In genomic region chr8:105811543-105811942, GRCm38 (mm10) we compare ENCODE assay signal across 17 mouse cellular contexts. TPM values are rescaled to one million over a fixed set of nuclear protein-coding genes. Genes with fewer than 3 reads are reported as not detected.
DNase-seq lines count a peak whose midpoint lies in the region; ATAC-seq and TF ChIP-seq lines count a peak whose summit lies in the region.
"Had no signal": no experiment of that assay in that cellular context is flagged by ENCODE, and none has a peak within 500 bp of the region (broad histone marks: within the 10 kb centered on the region; RNA-seq: fewer than 3 reads in every experiment).

No protein-coding gene starts in this region.

- H3K4me2 ChIP-seq in liver, embryonic 16.5 days (ENCODE audit: low read depth, low read length) = peak overlapping the region; percentile 49
- H3K4me2 ChIP-seq in hindbrain, embryonic 14.5 days (replicated peaks) = no peak overlapping the region
- H3K4me2 ChIP-seq: limb, embryonic 15.5 days; neural tube, embryonic 13.5 days had no signal

- H3K36me3 ChIP-seq in liver, embryonic 16.5 days (ENCODE audit: control insufficient read depth, insufficient read depth) = peaks cover 67% of the 10 kb centered on the region
- H3K36me3 ChIP-seq in hindbrain, embryonic 14.5 days (replicated peaks; ENCODE audit: control insufficient read depth, insufficient read depth) = peaks cover 15% of the 10 kb centered on the region

- H3K4me1 ChIP-seq in liver, embryonic 16.5 days (ENCODE audit: control insufficient read depth, low read depth, low read length) = peaks cover 83% of the 10 kb centered on the region
- H3K4me1 ChIP-seq in hindbrain, embryonic 14.5 days (replicated peaks; ENCODE audit: control insufficient read depth, insufficient read depth, low read length) = no peaks in the 10 kb centered on the region

- no peak overlapping the region for H3K4me3 ChIP-seq in gastrocnemius, adult 2 months
- H3K4me3 ChIP-seq in liver, embryonic 16.5 days (ENCODE audit: low read depth, low read length) = peak overlapping the region; percentile 25
- no peak overlapping the region for H3K4me3 ChIP-seq in hindbrain, embryonic 14.5 days (replicated peaks; ENCODE audit: low read length)
- H3K4me3 ChIP-seq: heart, embryonic 10.5 days; limb, embryonic 15.5 days; neural tube, embryonic 13.5 days had no signal

- DNase-seq in gastrocnemius, adult 2 months = no peak
- no peak for DNase-seq in gastrocnemius, postnatal 25 days
- DNase-seq in A20 (ENCODE audit: low read depth, low spot score) = peak; percentile 16
- no peak for DNase-seq in ovary, postnatal 14 days (ENCODE audit: low spot score)
- no peak for DNase-seq in hindbrain, embryonic 14.5 days (ENCODE audit: low spot score)
- DNase-seq in gastrocnemius, adult 18-20 months (ENCODE audit: low spot score) = no peak
- DNase-seq: adrenal gland, postnatal 25 days; gastrocnemius, postnatal 14 days; heart, postnatal 4 days; lung, postnatal 4 days; retina, postnatal 1 day had no signal

- H3K27me3 ChIP-seq in liver, embryonic 16.5 days (ENCODE audit: control insufficient read depth, insufficient read depth, low read depth, low read length) = no peaks in the 10 kb centered on the region
- H3K27me3 ChIP-seq in hindbrain, embryonic 14.5 days (ENCODE audit: control insufficient read depth, insufficient read depth, low read length) = no peaks in the 10 kb centered on the region
- H3K27me3 ChIP-seq: limb, embryonic 15.5 days; neural tube, embryonic 13.5 days had no signal

- TF ChIP-seq CTCF in gastrocnemius, adult 2 months (IDR thresholded peaks at IDR 0.05) = no peak

- peak overlapping the region; percentile 73 for H3K27ac ChIP-seq in gastrocnemius, adult 2 months
- peak overlapping the region; percentile 51 for H3K27ac ChIP-seq in liver, embryonic 16.5 days (ENCODE audit: low read length)
- H3K27ac ChIP-seq in hindbrain, embryonic 14.5 days = no peak overlapping the region
- H3K27ac ChIP-seq: heart, embryonic 10.5 days; limb, embryonic 15.5 days; neural tube, embryonic 13.5 days had no signal

- peak; percentile 7 for ATAC-seq in activated CD4-positive, CD25-positive, alpha-beta regulatory T cell, adult 4 months
- ATAC-seq in liver, embryonic 16.5 days (ENCODE audit: low read depth) = no peak
- no peak for ATAC-seq in hindbrain, embryonic 14.5 days (ENCODE audit: low FRiP score)

- 34% methylated on average over 3 of the region's 3 CpGs for WGBS in liver, embryonic 16.5 days (ENCODE audit: insufficient replicate concordance)
- WGBS in hindbrain, embryonic 14.5 days = 81% methylated on average over 3 of the region's 3 CpGs

- H3K9me3 ChIP-seq in liver, embryonic 16.5 days (replicated peaks; ENCODE audit: control insufficient read depth, low read length) = no peaks in the 10 kb centered on the region
- H3K9me3 ChIP-seq in hindbrain, embryonic 14.5 days (ENCODE audit: control insufficient read depth, low read length) = no peaks in the 10 kb centered on the region
- H3K9me3 ChIP-seq: G1E; heart, embryonic 10.5 days; limb, embryonic 15.5 days; neural tube, embryonic 13.5 days had no signal

- intact Hi-C loops in gastrocnemius, adult 2 months (cut with DNase I) = no loop called here

- peak overlapping the region; percentile 29 for H3K9ac ChIP-seq in liver, embryonic 16.5 days (ENCODE audit: low read depth, low read length)
- no peak overlapping the region for H3K9ac ChIP-seq in hindbrain, embryonic 14.5 days
- H3K9ac ChIP-seq: limb, embryonic 15.5 days; neural tube, embryonic 13.5 days had no signal

RNA-seq across cellular contexts. Expression of gene Ranbp10, which starts 15.6 kb away (rescaled TPM):
- total RNA-seq in gastrocnemius, adult 2 months (2021) = 10 to 100 TPM; 23.0 to 24.3 TPM
- total RNA-seq in gastrocnemius, postnatal 25 days (2021) = 10 to 100 TPM; 14.6 to 20.5 TPM
- 1 to 10 TPM; 6.6 to 7.0 TPM for polyA plus RNA-seq in activated CD4-positive, CD25-positive, alpha-beta regulatory T cell, adult 4 months (2017; shearing (Covaris generic))
- 44.3 and 50.1 TPM in 2 replicates for polyA plus RNA-seq in liver, embryonic 16.5 days (2015; fragmentation: Nextera tagmentation; extraction: Ambion mirVana)
- 9.1 and 10.4 TPM in 2 replicates for polyA plus RNA-seq in hindbrain, embryonic 14.5 days (2014; fragmentation: Nextera tagmentation; extraction: Ambion mirVana)
- total RNA-seq in gastrocnemius, adult 18-20 months (2021) = 10 to 100 TPM; 25.6 to 27.4 TPM

RNA-seq across cellular contexts. Expression of gene Tsnaxip1, which starts 16.0 kb away (rescaled TPM):
- total RNA-seq in gastrocnemius, adult 2 months (2021) = not detected
- not detected for total RNA-seq in gastrocnemius, postnatal 25 days (2021)
- not detected for polyA plus RNA-seq in activated CD4-positive, CD25-positive, alpha-beta regulatory T cell, adult 4 months (2017; shearing (Covaris generic))
- polyA plus RNA-seq in liver, embryonic 16.5 days (2015; fragmentation: Nextera tagmentation; extraction: Ambion mirVana) = 0.07 TPM in 2 replicates
- 0.64 and 1.4 TPM in 2 replicates for polyA plus RNA-seq in hindbrain, embryonic 14.5 days (2014; fragmentation: Nextera tagmentation; extraction: Ambion mirVana)
- not detected for total RNA-seq in gastrocnemius, adult 18-20 months (2021)
- total RNA-seq: adrenal gland, postnatal 25 days; gastrocnemius, postnatal 14 days; heart, postnatal 4 days had no signal
- polyA plus RNA-seq: G1E had no signal

RNA-seq across cellular contexts. Expression of gene Cenpt, which starts 41.5 kb away (rescaled TPM):
- total RNA-seq in gastrocnemius, adult 2 months (2021) = 1 to 10 TPM; 1.0 to 1.8 TPM
- total RNA-seq in gastrocnemius, postnatal 25 days (2021) = 1 to 10 TPM; 1.2 to 1.7 TPM
- polyA plus RNA-seq in activated CD4-positive, CD25-positive, alpha-beta regulatory T cell, adult 4 months (2017; shearing (Covaris generic)) = 10 to 100 TPM; 16.1 to 18.6 TPM
- polyA plus RNA-seq in liver, embryonic 16.5 days (2015; fragmentation: Nextera tagmentation; extraction: Ambion mirVana) = 19.1 and 20.5 TPM in 2 replicates
- 46.3 and 51.7 TPM in 2 replicates for polyA plus RNA-seq in hindbrain, embryonic 14.5 days (2014; fragmentation: Nextera tagmentation; extraction: Ambion mirVana)
- under 1 TPM; 0.93 to 0.98 TPM for total RNA-seq in gastrocnemius, adult 18-20 months (2021)

RNA-seq across cellular contexts. Expression of gene Thap11, which starts 43.4 kb away (rescaled TPM):
- 10 to 100 TPM; 21.9 to 25.0 TPM for total RNA-seq in gastrocnemius, adult 2 months (2021)
- total RNA-seq in gastrocnemius, postnatal 25 days (2021) = 10 to 100 TPM; 19.3 to 19.5 TPM
- polyA plus RNA-seq in activated CD4-positive, CD25-positive, alpha-beta regulatory T cell, adult 4 months (2017; shearing (Covaris generic)) = 1 to 10 TPM; 7.0 to 7.4 TPM
- 25.4 and 26.4 TPM in 2 replicates for polyA plus RNA-seq in liver, embryonic 16.5 days (2015; fragmentation: Nextera tagmentation; extraction: Ambion mirVana)
- 46.2 and 51.2 TPM in 2 replicates for polyA plus RNA-seq in hindbrain, embryonic 14.5 days (2014; fragmentation: Nextera tagmentation; extraction: Ambion mirVana)
- total RNA-seq in gastrocnemius, adult 18-20 months (2021) = 10 to 100 TPM; 21.9 to 22.0 TPM

RNA-seq across cellular contexts. Expression of gene Nutf2, which starts 48.8 kb away (rescaled TPM):
- total RNA-seq in gastrocnemius, adult 2 months (2021) = 10 to 100 TPM; 39.2 to 43.4 TPM
- total RNA-seq in gastrocnemius, postnatal 25 days (2021) = 10 to 100 TPM; 47.7 to 79.5 TPM
- 100 to 1,000 TPM in 1 of 2 experiments, 1 to 10 TPM in 1; 5.1 to 101 TPM for polyA plus RNA-seq in activated CD4-positive, CD25-positive, alpha-beta regulatory T cell, adult 4 months (2017; shearing (Covaris generic))
- 88.9 and 95.7 TPM in 2 replicates for polyA plus RNA-seq in liver, embryonic 16.5 days (2015; fragmentation: Nextera tagmentation; extraction: Ambion mirVana)
- polyA plus RNA-seq in hindbrain, embryonic 14.5 days (2014; fragmentation: Nextera tagmentation; extraction: Ambion mirVana) = 181 TPM in 2 replicates
- total RNA-seq in gastrocnemius, adult 18-20 months (2021) = 10 to 100 TPM; 43.7 to 44.5 TPM
